Mouse (Mus musculus): ENCODE data around the gene Pafah1b3.

- no peak; the same call in 1 of the 2 replicates for TF ChIP-seq NANOG (IDR thresholded peaks at IDR 0.05; ENCODE audit: borderline replicate concordance, low read length)
- TF ChIP-seq CTCF (conservative IDR thresholded peaks at IDR 0.05; ENCODE audit: low read length) = no peak
- TF ChIP-seq POU5F1 (IDR thresholded peaks at IDR 0.05; ENCODE audit: borderline replicate concordance, low read length) = no peak
These were observed 17.7 kb downstream of the Pafah1b3 start for GRCm38 (mm10) chr7:25279861-25280791.
